Mouse (Mus musculus): ENCODE data around the gene Them5. TPM values are rescaled to one million over a fixed set of nuclear protein-coding genes. Genes with fewer than 3 reads are reported as not detected.

Gene Them5
- total and polyA plus RNA-seq, 3 experiments, result not detected

DNA sequence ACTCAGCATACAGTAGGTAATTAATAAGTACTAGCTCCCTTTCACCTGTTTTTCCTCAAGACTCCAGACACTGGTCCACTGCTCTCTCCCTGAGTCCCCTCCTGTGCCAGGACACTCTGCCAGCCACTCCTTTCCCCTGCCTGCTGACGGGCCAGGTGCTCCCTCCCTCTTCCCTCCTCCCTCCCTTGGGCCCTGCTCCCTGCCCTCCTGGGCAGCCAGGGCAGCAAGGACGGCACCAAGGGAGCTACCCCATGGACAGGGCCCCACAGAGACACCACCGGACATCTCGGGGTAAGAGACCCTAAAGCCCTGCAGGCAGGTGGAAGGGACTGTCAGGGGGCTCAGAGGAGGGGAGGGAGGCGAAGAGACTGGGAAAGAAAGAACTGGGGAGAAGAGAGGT, 30.7 kb downstream of the Them5 start, which contains the start of gene Rorc:
Gene Rorc, plus strand, starts transcription at position 154 of the 400 bp plus-strand sequence.
- Histone ChIP-seq H3K27ac (ENCODE audit: insufficient read depth, low read depth) (no peak within 1 kb of the TSS), H3K27me3 (replicated peaks) (no peaks in the 10 kb centered on the region), H3K9ac (ENCODE audit: insufficient read depth, low read depth) (no peak within 1 kb of the TSS), H3K79me2 (replicated peaks; ENCODE audit: control insufficient read depth, extremely low read depth, insufficient read depth, poor library complexity, severe bottlenecking) (no peaks in the 10 kb centered on the region), H3K4me2 (ENCODE audit: insufficient read depth, low read depth, poor library complexity, severe bottlenecking) (no peak within 1 kb of the TSS), H3K4me1 (ENCODE audit: control insufficient read depth in 1 of 2, insufficient read depth in 2 of 2) (peaks cover 16 to 49% of the 10 kb centered on the region in 2 experiments), H3K4me3 (replicated peaks in 1 of 3; ENCODE audit: low read depth in 2 of 3, low read length in 2 of 3, poor library complexity in 1 of 3) (no peak within 1 kb of the TSS), H3K9me3 (replicated peaks; ENCODE audit: low read length) (no peaks in the 10 kb centered on the region), H3K36me3 (replicated peaks in 1 of 2; ENCODE audit: control insufficient read depth in 1 of 2, insufficient read depth in 1 of 2, low read length in 1 of 2) (no peaks in the 10 kb centered on the region)
- no peak for DNase-seq (ENCODE audit: extremely low read depth)
- in situ Hi-C loops (cut with MboI; ENCODE audit: low pct_ligation_motif_present, low pct_unique_long_range_greater_than_20kb, low sequenced_read_pairs), result no loop called here
- dilution Hi-C loops (cut with MboI; ENCODE audit: extremely low pct_ligation_motif_present, extremely low pct_unique_long_range_greater_than_20kb, low sequenced_read_pairs), result no loop called here
- TF ChIP-seq MYC (IDR thresholded peaks at IDR 0.05; ENCODE audit: low read depth, low read length) (no peak), POLR2A (IDR thresholded peaks at IDR 0.05; ENCODE audit: low read depth, low read length) (no peak), CTCF (conservative IDR thresholded peaks at IDR 0.05 in 1 of 2, IDR thresholded peaks at IDR 0.05 in 1 of 2; ENCODE audit: low read depth in 2 of 2, low read length in 2 of 2) (no peak), ZNF384 (IDR thresholded peaks at IDR 0.05; ENCODE audit: low read depth, low read length) (no peak), HCFC1 (IDR thresholded peaks at IDR 0.05; ENCODE audit: low read depth, low read length) (no peak)

DNA sequence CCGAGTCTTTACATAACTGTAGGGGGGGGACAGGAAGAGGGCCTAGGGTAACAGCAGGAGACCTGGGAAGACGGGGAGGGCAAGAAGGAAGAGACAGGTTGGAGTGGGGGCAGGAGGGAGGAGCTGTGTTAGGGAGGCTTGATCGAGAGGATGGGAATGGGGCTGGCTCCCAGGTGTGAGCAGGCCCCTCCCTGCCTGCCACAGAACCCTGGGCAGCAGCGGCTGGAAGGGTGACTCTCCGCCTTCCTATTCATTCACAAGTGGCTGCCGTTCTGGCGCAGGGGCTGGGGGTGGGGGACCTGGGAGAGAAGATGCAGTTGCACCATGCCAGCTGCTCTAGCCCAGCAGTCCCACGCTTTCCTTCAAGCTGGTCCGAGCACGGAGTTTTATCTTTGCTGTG, 31.2 kb downstream of the Them5 start:
- TF ChIP-seq EP300 (IDR thresholded peaks at IDR 0.05; ENCODE audit: low read length), result no peak
- no peak for TF ChIP-seq SIN3A (IDR thresholded peaks at IDR 0.05; ENCODE audit: low read length)
- no peak for TF ChIP-seq E2F4 (IDR thresholded peaks at IDR 0.05; ENCODE audit: insufficient replicate concordance, low read depth, low read length)
- TF ChIP-seq TBP (conservative IDR thresholded peaks at IDR 0.05; ENCODE audit: low read depth, low read length), result no peak
- no peak for TF ChIP-seq RAD21 (IDR thresholded peaks at IDR 0.05; ENCODE audit: low read depth, low read length)
- TF ChIP-seq HCFC1 (IDR thresholded peaks at IDR 0.05; ENCODE audit: low read depth, low read length), result no peak
- no peak for TF ChIP-seq POLR2AphosphoS2 (IDR thresholded peaks at IDR 0.05; ENCODE audit: low read depth, low read length)
- no peak for TF ChIP-seq POLR2A (IDR thresholded peaks at IDR 0.05; ENCODE audit: low read depth, low read length)
- no peak for TF ChIP-seq CHD1 (IDR thresholded peaks at IDR 0.05; ENCODE audit: low read depth, low read length)
- TF ChIP-seq PAX5 (IDR thresholded peaks at IDR 0.05; ENCODE audit: low read length), result no peak
- no peak for TF ChIP-seq ZMIZ1 (IDR thresholded peaks at IDR 0.05; ENCODE audit: low read depth, low read length)
- TF ChIP-seq KAT2A (IDR thresholded peaks at IDR 0.05; ENCODE audit: insufficient replicate concordance, low read length), result no peak
- no peak for TF ChIP-seq MAFK (IDR thresholded peaks at IDR 0.05; ENCODE audit: insufficient replicate concordance, low read length)
- H3K36me3 ChIP-seq (replicated peaks in 1 of 2; ENCODE audit: control insufficient read depth in 1 of 2, insufficient read depth in 1 of 2, low read length in 1 of 2), result no peaks in the 10 kb centered on the region
- no peak overlapping the region for H3K4me3 ChIP-seq (replicated peaks in 1 of 3; ENCODE audit: low read depth in 2 of 3, low read length in 2 of 3, poor library complexity in 1 of 3)
- no peaks in the 10 kb centered on the region for H3K79me2 ChIP-seq (replicated peaks; ENCODE audit: control insufficient read depth, extremely low read depth, insufficient read depth, poor library complexity, severe bottlenecking)
- H3K27ac ChIP-seq (ENCODE audit: insufficient read depth, low read depth), result no peak overlapping the region
- no peaks in the 10 kb centered on the region for H3K9me3 ChIP-seq (replicated peaks; ENCODE audit: low read length)
- dilution Hi-C loops (cut with MboI; ENCODE audit: extremely low pct_ligation_motif_present, extremely low pct_unique_long_range_greater_than_20kb, low sequenced_read_pairs) (no loop called here), in situ Hi-C loops (cut with MboI; ENCODE audit: low pct_ligation_motif_present, low pct_unique_long_range_greater_than_20kb, low sequenced_read_pairs) (no loop called here)
- H3K4me1 ChIP-seq (ENCODE audit: control insufficient read depth in 1 of 2, insufficient read depth in 2 of 2), result peaks cover 18 to 54% of the 10 kb centered on the region in 2 experiments
- H3K9ac ChIP-seq (ENCODE audit: insufficient read depth, low read depth), result no peak overlapping the region
- H3K27me3 ChIP-seq (replicated peaks), result no peaks in the 10 kb centered on the region
- no peak for DNase-seq (ENCODE audit: extremely low read depth)
- H3K4me2 ChIP-seq (ENCODE audit: insufficient read depth, low read depth, poor library complexity, severe bottlenecking), result no peak overlapping the region
